Mouse (Mus musculus): ENCODE data around the gene Tanc2.

Gene Tanc2

DNA sequence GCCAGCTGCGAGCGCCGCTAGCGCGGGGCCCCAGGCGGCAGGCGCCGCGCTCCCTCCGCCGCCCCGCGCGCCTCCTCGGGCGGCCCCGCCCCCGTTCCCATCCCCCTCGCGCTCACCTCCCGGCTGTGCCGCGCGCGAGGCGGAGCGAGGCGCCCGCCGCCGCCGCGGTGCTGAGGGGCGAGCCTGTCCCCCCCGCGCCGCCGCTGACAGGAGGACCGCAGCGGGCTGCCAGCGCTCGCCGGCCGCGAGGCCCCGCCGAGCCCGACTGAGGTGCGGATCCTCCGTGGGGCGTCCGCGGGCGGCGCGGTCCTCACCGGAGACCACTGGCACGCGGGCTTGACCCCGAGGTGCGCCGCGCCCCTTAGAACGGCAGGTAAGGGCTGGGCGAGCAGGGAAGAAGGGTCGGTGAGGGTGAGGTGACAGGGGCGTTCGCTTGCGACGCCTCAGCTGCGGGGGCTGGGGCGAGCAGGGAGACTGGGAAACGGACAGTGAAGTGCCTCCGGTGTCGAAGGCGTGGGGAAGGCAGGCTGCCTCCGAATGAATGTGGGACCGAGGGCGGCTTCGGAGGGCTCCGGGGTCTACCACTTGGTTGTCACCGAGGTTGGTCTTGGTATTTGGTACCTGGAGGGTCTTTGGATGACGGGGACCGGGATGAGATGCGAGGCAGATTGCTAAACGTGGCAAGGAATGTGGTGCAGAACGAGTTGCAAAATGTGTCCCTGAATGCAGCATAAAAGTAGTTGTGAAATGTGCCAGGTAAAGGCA lies at the start of gene Tanc2:
Tanc2 (plus strand) TSS at position 110 of the 765 bp plus-strand sequence.
- peak; percentile 29 for DNase-seq (ENCODE audit: low read depth, low spot score)

GRCm38 (mm10) chr11:105540781-105541180 lies 49.0 kb upstream of the Tanc2 start:
- DNase-seq (ENCODE audit: low read depth, low spot score), result no peak

- DNase-seq (ENCODE audit: low read depth, low spot score), result no peak
These were observed 48.4 kb upstream of the Tanc2 start for GRCm38 (mm10) chr11:105541366-105541765.

DNA sequence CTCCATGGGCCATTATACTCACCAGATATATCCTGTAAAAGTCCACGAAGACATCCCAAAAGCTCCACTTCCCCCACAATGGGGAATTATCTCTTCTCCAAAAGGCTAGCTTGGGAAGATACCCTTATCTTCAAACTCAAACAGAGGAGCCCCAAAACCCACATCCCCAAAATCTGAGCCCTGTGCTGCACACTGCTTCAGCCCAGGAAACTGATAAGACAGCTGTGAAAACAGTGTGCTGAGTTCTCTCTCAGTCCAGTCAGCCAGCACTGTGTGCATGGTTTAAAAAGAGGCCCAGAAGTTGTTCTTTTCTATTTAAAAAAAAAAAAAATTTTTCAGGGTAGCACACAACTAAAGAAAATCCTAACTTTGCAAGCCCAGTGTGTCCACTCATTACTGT lies 47.7 kb upstream of the Tanc2 start:
- DNase-seq (ENCODE audit: low read depth, low spot score), result no peak

GRCm38 (mm10) chr11:105545801-105546200 lies 44.0 kb upstream of the Tanc2 start:
- no peak for DNase-seq (ENCODE audit: low read depth, low spot score)

DNA sequence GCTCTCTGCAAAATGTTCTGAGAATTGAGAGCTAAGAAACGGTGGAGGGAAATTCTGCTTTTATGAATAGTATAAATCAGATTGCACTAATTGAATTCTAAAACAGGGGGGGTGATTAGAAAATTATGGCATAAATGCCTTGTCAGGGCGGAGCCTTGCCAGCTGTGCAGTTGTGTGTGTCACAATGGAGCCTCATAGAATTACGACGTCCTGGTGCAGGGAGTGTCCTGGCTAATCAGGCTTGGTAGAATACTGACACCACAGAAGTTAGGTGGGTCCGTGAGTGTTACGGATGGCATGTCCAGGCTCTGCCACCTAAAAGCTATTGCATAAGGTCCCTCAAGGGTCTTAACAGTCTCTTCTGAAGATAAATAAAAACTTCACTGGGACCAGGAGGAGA lies 43.4 kb upstream of the Tanc2 start:
- no peak for DNase-seq (ENCODE audit: low read depth, low spot score)

GRCm38 (mm10) chr11:105548383-105548782 lies 41.4 kb upstream of the Tanc2 start:
- DNase-seq (ENCODE audit: low read depth, low spot score), result no peak

GRCm38 (mm10) chr11:105549164-105550121 lies 40.3 kb upstream of the Tanc2 start:
- DNase-seq (ENCODE audit: low read depth, low spot score), result no peak

DNA sequence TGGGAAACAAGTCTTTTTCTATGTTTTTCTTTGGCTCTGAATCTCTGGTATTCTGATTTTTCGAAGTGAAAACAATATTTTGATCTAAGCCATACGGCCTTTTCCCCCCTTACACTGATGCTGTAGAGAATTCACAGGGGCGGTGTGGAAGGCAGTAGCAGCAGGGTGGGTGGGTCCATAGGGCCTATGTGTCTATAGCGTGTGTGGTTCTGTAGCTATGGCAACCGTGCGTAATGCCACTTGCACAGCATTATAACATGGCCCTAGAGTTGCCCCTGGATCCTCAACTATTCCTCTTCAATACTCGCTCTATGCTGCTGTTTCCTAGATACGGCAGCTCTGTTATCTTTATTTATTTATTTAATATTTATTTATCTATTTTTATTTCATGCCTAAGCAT lies 32.5 kb upstream of the Tanc2 start:
- DNase-seq (ENCODE audit: low read depth, low spot score), result no peak

DNA sequence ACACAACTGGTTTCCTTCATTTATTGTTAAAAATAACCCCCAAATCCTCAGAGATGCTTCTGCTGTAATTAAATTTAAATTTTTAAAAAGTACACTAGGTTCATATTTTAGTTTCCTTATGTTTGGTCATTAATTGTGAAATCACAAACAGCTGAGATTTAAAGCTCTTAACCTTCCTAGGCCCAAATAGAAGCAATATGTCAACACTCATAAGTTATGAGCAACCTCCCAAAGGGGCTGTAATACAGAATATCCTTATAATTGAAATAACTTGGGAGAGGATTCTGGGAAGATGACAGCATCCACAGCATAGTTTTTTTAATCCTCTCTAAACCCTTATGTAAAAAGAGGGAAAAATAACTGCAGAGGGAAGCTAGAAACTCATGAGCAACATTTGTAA lies 31.7 kb upstream of the Tanc2 start:
- no peak for DNase-seq (ENCODE audit: low read depth, low spot score)

DNA sequence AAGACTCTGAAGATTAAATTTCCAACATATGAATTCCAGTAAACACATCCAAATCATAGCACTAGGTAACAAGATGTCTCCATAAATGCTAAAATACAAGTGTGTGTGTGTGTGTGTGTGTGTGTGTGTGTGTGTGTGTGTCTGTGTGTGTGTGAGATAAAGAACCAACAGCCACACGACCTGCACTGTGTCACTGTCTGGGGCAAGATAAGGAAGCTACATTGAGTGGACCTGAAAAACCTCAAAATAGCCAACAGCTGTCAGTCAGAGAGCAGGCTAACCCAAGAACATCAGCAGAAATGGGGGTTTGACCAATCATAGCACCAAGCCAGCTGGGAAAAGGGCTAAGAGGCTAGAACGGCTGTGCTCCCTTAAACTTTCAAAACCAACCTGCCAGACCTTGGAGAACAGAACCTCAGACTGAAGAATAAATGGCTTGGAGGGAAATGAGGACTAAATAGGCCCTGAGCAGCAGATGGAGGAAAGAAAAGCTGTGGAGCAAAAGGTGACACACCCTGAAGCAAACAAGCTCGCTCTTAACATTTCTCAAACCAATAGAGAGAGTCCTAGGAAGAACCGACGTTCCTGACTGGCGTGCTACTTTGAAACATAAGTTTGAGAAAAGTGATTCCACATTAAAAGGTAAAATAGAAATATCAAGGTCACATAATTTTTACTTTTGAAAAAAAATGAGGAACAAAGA lies 30.8 kb upstream of the Tanc2 start:
- no peak for DNase-seq (ENCODE audit: low read depth, low spot score)

DNA sequence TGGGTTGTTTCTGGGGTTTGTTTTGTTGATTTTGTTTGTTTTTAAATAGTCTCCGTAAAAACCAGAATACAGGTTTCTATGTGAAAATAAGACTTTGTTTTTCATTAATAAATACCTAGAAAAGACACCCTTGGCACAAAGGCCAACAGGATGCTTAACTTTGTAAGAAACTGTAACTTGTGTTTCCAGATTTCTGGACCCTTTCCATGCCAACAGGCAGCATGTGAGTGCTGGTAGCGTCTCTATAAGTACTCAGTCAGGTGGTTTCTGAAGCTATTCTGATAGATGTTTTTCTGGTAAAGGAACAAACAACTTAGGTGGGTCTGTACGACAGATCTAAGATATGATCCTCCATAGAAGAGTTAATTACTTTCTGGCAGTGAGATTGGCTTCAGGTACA lies 26.2 kb upstream of the Tanc2 start:
- DNase-seq (ENCODE audit: low read depth, low spot score), result no peak

DNA sequence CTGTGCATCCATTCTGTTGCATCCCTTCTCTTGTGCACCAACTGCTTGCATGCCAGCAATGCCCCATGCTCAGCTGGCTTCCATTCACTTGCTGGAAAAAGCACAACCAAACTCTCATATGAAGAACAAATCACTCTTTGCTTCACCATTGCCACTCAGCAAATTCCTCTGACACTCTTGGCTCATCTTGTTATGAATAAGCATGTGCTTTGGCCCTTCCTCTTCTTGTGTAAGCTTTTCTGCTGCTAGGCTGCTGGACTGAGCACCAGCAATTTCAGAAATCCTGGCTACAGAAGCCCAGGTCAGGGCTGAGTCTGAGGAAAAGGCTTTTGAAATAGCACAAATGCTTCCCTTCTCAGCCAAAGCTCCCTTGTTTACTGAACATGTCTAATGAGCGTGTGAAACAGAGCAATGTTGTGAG lies 22.6 kb upstream of the Tanc2 start:
- DNase-seq (ENCODE audit: low read depth, low spot score), result no peak

DNA sequence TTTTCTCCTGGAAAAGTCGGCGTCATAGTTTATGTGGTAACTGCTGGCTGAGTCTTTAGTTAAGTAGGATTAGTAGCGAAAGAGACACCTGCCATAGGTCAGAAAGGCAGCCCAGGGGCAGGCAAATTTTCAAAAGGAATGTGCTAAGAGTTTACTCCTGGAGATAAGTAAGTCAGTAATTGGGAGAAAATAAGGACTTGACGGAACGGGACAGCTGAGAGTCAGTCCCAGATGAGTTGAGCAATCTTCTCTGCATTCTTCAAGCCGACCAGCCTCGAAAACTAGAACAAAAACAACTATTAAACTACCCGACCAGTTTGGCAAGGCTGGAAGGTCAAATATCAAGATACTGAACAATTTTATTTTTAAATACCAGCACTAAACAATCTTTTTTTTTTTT lies 17.8 kb upstream of the Tanc2 start:
- DNase-seq (ENCODE audit: low read depth, low spot score), result no peak

DNA sequence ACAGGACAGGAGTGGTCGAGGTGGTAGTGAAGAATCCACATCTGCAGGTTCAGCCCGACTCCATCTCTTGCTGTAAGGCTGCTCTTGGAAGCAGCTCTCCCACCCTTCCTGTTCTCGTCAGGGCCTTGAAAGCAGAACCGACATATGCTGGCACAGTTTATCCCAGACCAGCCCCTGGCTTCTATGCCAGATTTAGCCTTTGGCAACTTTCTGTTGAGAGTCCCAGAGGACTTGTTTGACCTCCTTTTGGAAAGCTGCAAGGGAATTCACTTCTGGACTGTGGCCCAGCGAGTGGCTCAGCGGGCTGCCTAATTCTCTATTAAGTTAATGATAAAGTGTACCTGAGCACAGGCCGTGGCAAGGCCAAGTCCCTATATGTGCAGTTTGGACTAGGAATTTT lies 15.5 kb upstream of the Tanc2 start:
- DNase-seq (ENCODE audit: low read depth, low spot score), result no peak

DNA sequence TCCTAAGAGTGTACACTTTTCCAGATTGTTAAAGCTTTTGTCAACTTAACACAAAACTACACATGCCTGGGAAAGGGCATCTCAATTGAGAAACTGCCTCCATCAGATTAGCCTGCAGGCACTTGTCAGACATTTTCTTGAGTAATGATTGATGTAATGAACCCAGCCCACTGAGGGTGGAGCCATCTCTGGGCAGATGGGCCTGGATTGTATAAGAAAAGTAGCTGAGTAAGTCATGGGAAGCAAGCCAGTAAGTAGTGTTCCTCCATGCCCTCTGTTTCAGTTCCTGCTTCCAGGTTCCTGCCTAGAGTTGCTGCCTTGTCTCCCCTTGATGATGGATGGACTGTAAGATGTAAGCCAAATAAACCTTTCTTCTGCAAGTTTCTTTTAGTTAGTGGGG lies 12.6 kb upstream of the Tanc2 start:
- no peak for DNase-seq (ENCODE audit: low read depth, low spot score)

DNA sequence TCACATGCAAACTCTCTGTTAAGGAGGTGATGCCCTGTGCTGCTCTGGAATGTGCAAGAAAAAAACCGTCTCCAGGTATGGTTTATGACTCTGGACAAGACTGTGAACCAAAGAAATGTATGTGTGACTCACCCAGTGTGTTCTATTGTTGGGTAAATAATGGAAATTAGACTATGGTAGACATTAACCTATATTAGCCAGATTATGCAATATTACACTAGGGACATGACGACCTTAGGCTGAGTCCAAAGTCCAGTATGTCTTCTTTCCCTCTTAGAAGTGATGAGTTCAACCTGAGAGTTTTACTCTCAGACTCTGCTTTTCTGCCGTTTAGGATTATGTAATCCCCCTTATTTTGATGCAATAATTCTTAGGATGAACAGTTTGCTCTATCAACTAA lies 7.8 kb upstream of the Tanc2 start:
- no peak for DNase-seq (ENCODE audit: low read depth, low spot score)

GRCm38 (mm10) chr11:105589231-105589876 lies 432 bp upstream of the Tanc2 start:
- DNase-seq (ENCODE audit: low read depth, low spot score), result peak; percentile 85

GRCm38 (mm10) chr11:105591905-105592304 lies 2.1 kb downstream of the Tanc2 start:
- peak; percentile 45 for DNase-seq (ENCODE audit: low read depth, low spot score)

GRCm38 (mm10) chr11:105602177-105602576 lies 12.4 kb downstream of the Tanc2 start:
- DNase-seq (ENCODE audit: low read depth, low spot score), result no peak

DNA sequence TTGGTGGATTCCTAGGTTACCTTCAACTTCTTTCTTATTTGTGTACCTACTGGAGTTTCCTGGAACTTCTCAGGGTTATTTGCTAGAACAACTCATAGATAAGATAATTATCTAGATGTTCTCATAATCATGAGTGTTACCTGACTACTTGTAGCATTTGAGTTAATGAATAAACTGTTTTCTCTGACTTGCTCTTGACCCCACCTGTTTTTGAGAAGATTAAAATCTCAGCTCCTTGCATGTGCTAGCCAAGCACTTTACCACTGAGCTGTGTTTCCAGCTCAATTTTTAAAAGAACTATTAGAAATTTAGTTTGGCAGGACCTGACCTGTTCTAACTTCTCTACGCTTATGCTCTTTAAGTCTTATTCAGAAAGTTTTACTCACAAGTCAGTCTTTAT lies 36.4 kb downstream of the Tanc2 start:
- no peak for DNase-seq (ENCODE audit: low read depth, low spot score)

DNA sequence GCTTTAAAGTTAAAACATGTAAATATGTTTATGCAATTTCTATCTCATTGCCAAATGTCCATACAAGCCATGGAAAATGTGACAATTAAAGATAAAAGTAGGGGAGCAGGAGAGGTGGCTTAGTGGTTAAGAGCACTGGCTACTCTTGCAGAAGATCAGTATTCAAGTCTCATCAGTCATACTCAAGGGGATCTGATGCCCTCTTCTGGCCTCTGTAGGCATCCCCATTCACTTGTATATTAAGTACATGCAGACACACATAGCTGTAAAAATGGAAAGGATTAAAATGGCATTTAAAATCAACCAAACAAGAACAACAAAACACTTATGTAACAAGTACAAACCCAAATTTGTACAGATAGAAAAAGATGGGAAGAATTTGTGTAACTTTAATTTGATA lies 54.2 kb downstream of the Tanc2 start:
- DNase-seq (ENCODE audit: low read depth, low spot score), result no peak
